Mouse (Mus musculus) embryonic fibroblast, embryonic 13.5 days (primary cell): ENCODE measurements at regions not wholly inside any gene's neighbourhood (a gene's known extent, or its start where the extent isn't known, plus 50 kb on each side); places are given as distances from the start of the nearest gene placed in this dataset.
"Not testable (repeated sequence)": the region's sequence is repeated elsewhere in the genome, so short reads cannot be mapped to it uniquely, and the experiment has no call there.

ENCODE experiments used
- CTCF ChIP-seq: IDR thresholded peaks from 2 replicates; pipeline ENCODE4 v1.5.1; 2011; ENCODE audit warnings: mild to moderate bottlenecking, control low read depth, low read length, moderate library complexity, borderline replicate concordance; ENCODE audit not compliant: insufficient read depth
- POLR2A ChIP-seq: IDR thresholded peaks from 2 replicates; pipeline ENCODE4 v1.6.1; 2011; ENCODE audit warnings: low read depth, mild to moderate bottlenecking, control low read depth, low read length, moderate library complexity

GRCm38 (mm10) chr6:24288757-24289156 lies 120.9 kb upstream of the Slc13a1 start:
- not testable (repeated sequence) for TF ChIP-seq POLR2A, CTCF
